Mouse (Mus musculus): ENCODE measurements around the gene Evpl. TPM values are rescaled to one million over a fixed set of nuclear protein-coding genes. Genes with fewer than 3 reads are reported as not detected.
"Not testable (repeated sequence)": the region's sequence is repeated elsewhere in the genome, so short reads cannot be mapped to it uniquely, and the experiment has no call there.

Gene Evpl
- 1.4 and 1.7 TPM in 2 replicates for polyA plus RNA-seq (2016; fragmentation: Nextera tagmentation; extraction: Ambion mirVana)

DNA sequence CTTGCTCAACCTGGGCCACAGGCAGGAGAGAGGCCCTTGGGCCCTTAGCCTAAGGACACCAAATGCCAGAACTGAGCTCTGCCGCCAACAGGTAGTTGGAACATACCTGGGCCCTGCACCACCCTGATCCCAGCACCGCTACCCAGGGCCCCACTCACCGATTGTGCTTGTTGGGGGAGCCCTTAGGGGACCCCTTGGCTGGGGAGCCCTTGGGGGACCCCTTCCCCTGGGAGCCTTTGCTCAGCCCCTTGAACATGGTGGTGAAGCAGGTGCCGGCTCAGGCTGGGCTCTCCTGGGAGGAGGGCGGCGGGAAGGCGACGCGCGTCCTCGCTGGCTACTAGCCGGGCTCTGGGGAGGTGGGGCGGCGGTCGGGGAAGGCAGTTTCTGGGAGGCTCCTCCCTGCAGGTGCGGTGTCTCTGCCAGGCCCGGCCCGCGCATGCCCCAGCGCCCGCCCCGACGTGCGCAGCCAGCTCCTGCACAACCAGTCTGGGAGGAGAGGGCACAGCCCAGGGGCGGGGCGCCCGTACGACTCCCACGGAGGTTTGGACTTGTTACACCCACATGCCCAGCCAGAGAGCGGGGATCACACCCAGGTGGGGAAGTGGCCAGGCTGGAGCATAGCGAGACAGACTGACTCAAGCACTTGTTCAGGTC is at the start of gene Evpl:
Gene Evpl (minus strand): TSS at position 336 of the 654 bp plus-strand sequence.
- DNase-seq (ENCODE audit: low spot score), result no peak
- peak within 1 kb of the TSS; percentile 23; the same call in 1 of the 2 replicates for H3K4me3 ChIP-seq
- no peaks in the 10 kb centered on the region for H3K9me3 ChIP-seq (replicated peaks)
- peaks cover 2% of the 10 kb centered on the region for H3K36me3 ChIP-seq
- WGBS, result 20% methylated on average over 31 of the region's 31 CpGs
- H3K27me3 ChIP-seq (ENCODE audit: low read depth, poor library complexity, severe bottlenecking), result peaks cover 48% of the 10 kb centered on the region
- H3K27ac ChIP-seq, result peak within 1 kb of the TSS; percentile 46
- H3K4me1 ChIP-seq, result peaks cover 46% of the 10 kb centered on the region

GRCm38 (mm10) chr11:116287351-116287750 is 49.5 kb upstream of the Evpl start:
- no peak overlapping the region for H3K27ac ChIP-seq
- WGBS, result 79% methylated on average over 5 of the region's 5 CpGs

DNA sequence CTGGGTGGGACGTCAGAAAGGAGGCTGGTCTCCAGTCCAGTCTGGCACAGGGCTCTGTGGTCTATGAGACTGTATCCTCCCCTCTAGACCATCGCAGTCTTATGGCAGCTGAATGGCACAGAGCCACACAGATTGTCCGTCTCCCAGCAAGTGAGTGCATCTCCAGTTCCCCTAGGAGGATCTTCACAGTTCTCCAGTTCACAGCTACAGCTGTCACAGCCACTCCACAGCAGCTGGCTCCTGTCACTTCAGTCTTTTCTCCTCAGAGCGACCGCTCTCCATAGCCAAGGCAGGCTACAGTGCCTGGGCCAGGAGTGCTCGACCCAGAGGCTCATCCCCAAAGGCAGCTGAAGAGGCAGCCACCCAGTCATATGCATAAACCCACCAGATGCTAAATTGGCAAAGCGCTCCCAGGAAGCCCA is 47.9 kb upstream of the Evpl start:
- Histone ChIP-seq H3K27me3 (ENCODE audit: low read depth, poor library complexity, severe bottlenecking) (peaks cover 56% of the 10 kb centered on the region), H3K36me3 (peaks cover 38% of the 10 kb centered on the region), H3K4me1 (peaks cover 35% of the 10 kb centered on the region), H3K9me3 (replicated peaks) (no peaks in the 10 kb centered on the region), H3K4me3 (no peak overlapping the region), H3K27ac (no peak overlapping the region)
- 78% methylated on average over 7 of the region's 7 CpGs for WGBS
- no peak for DNase-seq (ENCODE audit: low spot score)

More at GRCm38 (mm10) chr11:116287351-116287750, 49.5 kb upstream of the Evpl start:
- no peaks in the 10 kb centered on the region for H3K9me3 ChIP-seq (replicated peaks)
- no peak overlapping the region for H3K4me3 ChIP-seq
- H3K36me3 ChIP-seq, result peaks cover 53% of the 10 kb centered on the region
- peaks cover 20% of the 10 kb centered on the region for H3K4me1 ChIP-seq
- peaks cover 40% of the 10 kb centered on the region for H3K27me3 ChIP-seq (ENCODE audit: low read depth, poor library complexity, severe bottlenecking)
- no peak for DNase-seq (ENCODE audit: low spot score)

GRCm38 (mm10) chr11:116283982-116284381 is 46.1 kb upstream of the Evpl start:
- H3K9me3 ChIP-seq (replicated peaks), result no peaks in the 10 kb centered on the region
- H3K4me3 ChIP-seq, result no peak overlapping the region
- 52% methylated on average over 6 of the region's 6 CpGs for WGBS
- peaks cover 20% of the 10 kb centered on the region for H3K36me3 ChIP-seq
- no peak overlapping the region for H3K27ac ChIP-seq
- peaks cover 68% of the 10 kb centered on the region for H3K27me3 ChIP-seq (ENCODE audit: low read depth, poor library complexity, severe bottlenecking)
- no peak for DNase-seq (ENCODE audit: low spot score)
- peaks cover 35% of the 10 kb centered on the region for H3K4me1 ChIP-seq

DNA sequence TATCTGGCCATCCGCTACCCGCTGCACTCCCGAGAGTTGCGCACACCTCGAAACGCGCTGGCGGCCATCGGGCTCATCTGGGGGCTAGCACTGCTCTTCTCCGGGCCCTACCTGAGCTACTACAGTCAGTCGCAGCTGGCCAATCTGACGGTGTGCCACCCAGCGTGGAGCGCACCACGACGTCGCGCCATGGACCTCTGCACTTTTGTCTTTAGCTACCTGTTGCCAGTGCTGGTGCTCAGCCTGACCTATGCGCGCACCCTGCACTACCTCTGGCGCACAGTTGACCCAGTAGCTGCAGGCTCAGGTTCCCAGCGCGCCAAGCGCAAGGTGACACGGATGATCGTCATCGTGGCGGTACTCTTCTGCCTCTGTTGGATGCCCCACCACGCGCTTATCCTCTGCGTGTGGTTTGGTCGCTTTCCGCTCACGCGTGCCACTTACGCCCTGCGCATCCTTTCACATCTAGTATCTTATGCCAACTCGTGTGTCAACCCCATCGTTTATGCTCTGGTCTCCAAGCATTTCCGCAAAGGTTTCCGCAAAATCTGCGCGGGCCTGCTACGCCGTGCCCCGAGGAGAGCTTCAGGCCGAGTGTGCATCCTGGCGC is 45.1 kb upstream of the Evpl start:
- Histone ChIP-seq H3K4me3 (no peak overlapping the region; the same call in 1 of the 2 replicates), H3K36me3 (peaks cover 10% of the 10 kb centered on the region), H3K27me3 (ENCODE audit: low read depth, poor library complexity, severe bottlenecking) (peaks cover 68% of the 10 kb centered on the region), H3K4me1 (peaks cover 34% of the 10 kb centered on the region), H3K9me3 (replicated peaks) (no peaks in the 10 kb centered on the region), H3K27ac (no peak overlapping the region)
- DNase-seq (ENCODE audit: low spot score), result peak; percentile 50
- 11% methylated on average over 48 of the region's 48 CpGs for WGBS

- WGBS, result 2% methylated on average over 11 of the region's 11 CpGs
- Histone ChIP-seq H3K27ac (no peak overlapping the region), H3K9me3 (replicated peaks) (no peaks in the 10 kb centered on the region), H3K36me3 (peaks cover under 1% of the 10 kb centered on the region), H3K27me3 (ENCODE audit: low read depth, poor library complexity, severe bottlenecking) (peaks cover 68% of the 10 kb centered on the region), H3K4me3 (no peak overlapping the region), H3K4me1 (peaks cover 33% of the 10 kb centered on the region)
- peak; percentile 65 for DNase-seq (ENCODE audit: low spot score)
These were observed 44.2 kb upstream of the Evpl start for GRCm38 (mm10) chr11:116282089-116282488.

GRCm38 (mm10) chr11:116281671-116282070 is 43.8 kb upstream of the Evpl start:
- Histone ChIP-seq H3K36me3 (no peaks in the 10 kb centered on the region), H3K27ac (peak overlapping the region; percentile 32; the same call in 1 of the 2 replicates), H3K4me1 (peaks cover 33% of the 10 kb centered on the region), H3K27me3 (ENCODE audit: low read depth, poor library complexity, severe bottlenecking) (peaks cover 68% of the 10 kb centered on the region), H3K4me3 (peak overlapping the region; percentile 42), H3K9me3 (replicated peaks) (no peaks in the 10 kb centered on the region)
- DNase-seq (ENCODE audit: low spot score), result peak; percentile 41
- 3% methylated on average over 18 of the region's 18 CpGs for WGBS

DNA sequence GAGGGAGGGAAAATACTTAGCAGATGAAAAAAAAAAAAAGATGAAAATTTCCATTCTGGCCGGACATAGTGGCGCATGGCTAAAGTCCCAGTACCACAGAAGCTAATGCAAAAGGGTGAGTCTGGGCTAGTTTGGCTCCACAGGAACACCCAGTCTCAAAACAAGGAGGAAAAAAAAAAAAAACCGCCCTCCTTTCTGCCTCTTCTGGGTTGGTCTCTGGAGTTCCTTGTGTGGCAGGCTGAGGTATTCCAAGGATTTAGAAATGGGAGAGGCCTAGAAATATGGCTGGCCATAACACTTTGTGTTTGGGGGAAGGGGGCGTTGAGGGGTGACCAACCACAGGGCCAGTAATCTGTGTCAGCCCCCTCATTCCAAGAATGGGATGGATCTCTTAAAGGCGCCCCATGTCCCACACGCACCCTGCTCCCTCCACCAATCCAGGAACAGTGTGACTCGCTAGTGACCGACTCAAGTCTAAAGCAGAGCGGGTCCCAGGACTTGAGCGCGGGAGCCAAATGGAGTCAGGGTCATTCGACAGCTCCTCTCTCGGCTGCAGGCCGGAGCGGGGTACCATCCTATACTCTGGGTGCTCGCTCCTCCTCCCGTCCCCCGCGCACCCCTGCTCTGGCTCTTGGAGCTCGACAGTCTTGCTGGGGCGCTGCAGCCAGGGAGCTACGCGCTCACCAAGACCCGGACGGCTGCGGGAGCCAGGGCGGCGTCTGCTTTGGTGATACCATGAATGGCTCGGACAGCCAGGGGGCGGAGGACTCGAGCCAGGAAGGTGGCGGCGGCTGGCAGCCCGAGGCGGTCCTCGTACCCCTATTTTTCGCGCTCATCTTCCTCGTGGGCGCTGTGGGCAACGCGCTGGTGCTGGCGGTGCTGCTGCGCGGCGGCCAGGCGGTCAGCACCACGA is 43.1 kb upstream of the Evpl start, which contains the start of gene Galr2:
Gene Galr2 (plus strand): TSS at position 189 of the 913 bp plus-strand sequence.
- H3K27me3 ChIP-seq (ENCODE audit: low read depth, poor library complexity, severe bottlenecking), result peaks cover 65% of the 10 kb centered on the region
- H3K36me3 ChIP-seq, result no peaks in the 10 kb centered on the region
- WGBS, result 8% methylated on average over 48 of the region's 48 CpGs
- H3K4me1 ChIP-seq, result peaks cover 33% of the 10 kb centered on the region
- peak within 1 kb of the TSS; percentile 42 for H3K4me3 ChIP-seq
- no peaks in the 10 kb centered on the region for H3K9me3 ChIP-seq (replicated peaks)
- peak within 1 kb of the TSS; percentile 32; the same call in 1 of the 2 replicates for H3K27ac ChIP-seq
- peak; percentile 60 for DNase-seq (ENCODE audit: low spot score)

DNA sequence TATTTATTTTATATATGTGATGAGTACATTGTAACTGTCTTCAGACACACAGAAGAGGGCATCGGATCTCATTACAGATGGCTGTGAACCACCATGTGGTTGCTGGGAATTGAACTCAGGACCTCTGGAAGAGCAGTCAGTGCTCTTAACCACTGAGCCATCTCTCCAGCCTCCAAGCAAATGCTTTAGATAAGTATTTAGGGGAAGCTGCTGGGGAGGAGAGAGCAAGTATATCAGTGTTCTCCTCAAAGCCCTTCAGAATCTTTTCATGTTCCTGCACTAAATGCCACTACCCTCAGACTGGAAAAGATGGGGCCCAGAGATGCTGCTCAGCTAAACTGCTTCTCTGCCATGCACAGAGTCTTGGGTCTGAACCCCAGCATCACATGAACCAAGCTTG is 39.3 kb upstream of the Evpl start:
- WGBS, result 95% methylated on average over 1 of the region's 1 CpGs

GRCm38 (mm10) chr11:116274045-116274666 is 36.3 kb upstream of the Evpl start, which contains the start of gene Srp68:
Srp68 (minus strand) TSS chr11:116274217.
- Histone ChIP-seq H3K4me1 (peaks cover 25% of the 10 kb centered on the region), H3K4me3 (peak within 1 kb of the TSS; percentile 89), H3K27me3 (ENCODE audit: low read depth, poor library complexity, severe bottlenecking) (no peaks in the 10 kb centered on the region), H3K27ac (peak within 1 kb of the TSS; percentile 88), H3K9me3 (replicated peaks) (no peaks in the 10 kb centered on the region), H3K36me3 (peaks cover 35% of the 10 kb centered on the region)
- 6% methylated on average over 32 of the region's 32 CpGs for WGBS
- DNase-seq (ENCODE audit: low spot score), result peak; percentile 91

More for the DNA sequence above, 39.3 kb upstream of the Evpl start:
- H3K9me3 ChIP-seq (replicated peaks); H3K27ac ChIP-seq; H3K36me3 ChIP-seq; DNase-seq (ENCODE audit: low spot score); H3K4me3 ChIP-seq: not testable (repeated sequence)
- H3K27me3 ChIP-seq (ENCODE audit: low read depth, poor library complexity, severe bottlenecking), result peaks cover 27% of the 10 kb centered on the region
- peaks cover 34% of the 10 kb centered on the region for H3K4me1 ChIP-seq

DNA sequence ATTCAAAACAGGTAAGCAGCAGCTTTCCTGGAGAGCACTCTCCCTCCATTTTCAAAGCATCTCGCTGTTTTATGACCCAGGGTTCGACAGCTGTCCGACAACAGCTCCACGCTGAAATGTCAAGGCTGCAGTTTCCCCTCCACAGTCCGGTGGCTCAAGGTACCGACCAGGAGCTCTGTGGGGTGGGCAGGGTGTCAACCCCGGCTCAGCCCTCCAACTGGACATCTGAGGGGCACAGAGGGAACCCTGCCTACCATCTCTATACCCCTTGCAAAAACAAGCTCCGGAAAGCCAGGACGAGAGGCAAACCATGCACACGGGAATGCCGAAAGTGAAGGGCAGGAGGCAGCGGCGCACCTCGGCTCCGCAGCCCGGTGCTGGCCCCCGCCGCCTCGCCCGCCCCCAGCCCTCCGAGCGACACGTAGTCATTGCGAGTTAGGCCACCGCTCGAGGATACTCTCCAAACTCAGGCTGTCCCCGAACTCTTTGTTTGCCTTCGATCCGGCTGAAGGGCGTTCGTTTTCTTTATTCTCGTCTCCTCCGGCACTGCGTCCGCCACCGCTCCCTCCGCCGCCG is 35.7 kb upstream of the Evpl start:
- H3K27me3 ChIP-seq (ENCODE audit: low read depth, poor library complexity, severe bottlenecking), result no peaks in the 10 kb centered on the region
- peak overlapping the region; percentile 89 for H3K4me3 ChIP-seq
- H3K9me3 ChIP-seq (replicated peaks), result no peaks in the 10 kb centered on the region
- under 1% methylated on average over 39 of the region's 39 CpGs for WGBS
- no peak for DNase-seq (ENCODE audit: low spot score)
- peaks cover 40% of the 10 kb centered on the region for H3K36me3 ChIP-seq
- H3K4me1 ChIP-seq, result peaks cover 25% of the 10 kb centered on the region
- peak overlapping the region; percentile 88 for H3K27ac ChIP-seq
